Comparison of ENCODE assay signal across 9 mouse cellular contexts in the genomic region with DNA sequence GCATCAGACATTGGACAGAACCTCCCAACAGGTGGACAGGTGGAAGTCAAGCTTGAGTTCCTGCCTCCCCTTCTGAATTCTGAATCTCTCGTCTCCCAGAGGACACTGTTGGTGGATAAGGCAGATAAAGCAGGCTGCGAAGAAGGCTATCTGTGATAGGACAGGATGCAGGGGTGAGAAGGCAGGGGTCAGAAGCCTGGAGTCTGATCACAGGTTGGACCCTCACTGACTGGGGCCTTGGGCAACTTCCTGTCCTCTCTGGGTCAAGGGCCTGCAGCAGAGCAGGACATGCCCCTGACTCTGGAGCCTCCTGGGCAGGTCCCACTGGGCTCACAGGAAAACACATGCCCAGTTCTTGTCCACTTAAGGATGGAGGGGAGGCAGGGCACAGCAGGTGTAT. TPM values are rescaled to one million over a fixed set of nuclear protein-coding genes. Genes with fewer than 3 reads are reported as not detected.
A peak's percentile ranks its signal among the peaks of the same experiment; 100 is the strongest.
DNase-seq lines count a peak whose midpoint lies in the region.
"Had no signal": no experiment of that assay in that cellular context is flagged by ENCODE, and none has a peak within 500 bp of the region (broad histone marks: within the 10 kb centered on the region; RNA-seq: fewer than 3 reads in every experiment).

No protein-coding gene starts in this region.

- peak; percentile 76 for DNase-seq in heart, adult 11 months
- DNase-seq in urinary bladder, adult 2 months (ENCODE audit: low spot score) = peak; percentile 8

RNA-seq across cellular contexts. Expression of gene Oas1d, which starts 12.0 kb away (rescaled TPM):
- not detected in 2 replicates for polyA plus RNA-seq in urinary bladder, adult 2 months (2012; rRNA removed)
- polyA plus RNA-seq: adrenal gland, adult 2 months; brain, embryonic 14.5 days; C2C12; CD4-positive, CD25-positive, alpha-beta regulatory T cell, adult 4 months; cerebellum, adult 2 months; G1E; Patski had no signal

RNA-seq across cellular contexts. Expression of gene Oas1a, which starts 19.0 kb away (rescaled TPM):
- 5.3 and 5.7 TPM in 2 replicates for polyA plus RNA-seq in urinary bladder, adult 2 months (2012; rRNA removed)

RNA-seq across cellular contexts. Expression of gene Oas1g, which starts 38.9 kb away (rescaled TPM):
- polyA plus RNA-seq in urinary bladder, adult 2 months (2012; rRNA removed) = 2.4 and 3.1 TPM in 2 replicates
- polyA plus RNA-seq: C2C12, G1E had no signal
